Mouse (Mus musculus): ENCODE measurements at regions not wholly inside any gene's neighbourhood (a gene's known extent, or its start where the extent isn't known, plus 50 kb on each side); places are given as distances from the start of the nearest gene placed in this dataset.

DNA sequence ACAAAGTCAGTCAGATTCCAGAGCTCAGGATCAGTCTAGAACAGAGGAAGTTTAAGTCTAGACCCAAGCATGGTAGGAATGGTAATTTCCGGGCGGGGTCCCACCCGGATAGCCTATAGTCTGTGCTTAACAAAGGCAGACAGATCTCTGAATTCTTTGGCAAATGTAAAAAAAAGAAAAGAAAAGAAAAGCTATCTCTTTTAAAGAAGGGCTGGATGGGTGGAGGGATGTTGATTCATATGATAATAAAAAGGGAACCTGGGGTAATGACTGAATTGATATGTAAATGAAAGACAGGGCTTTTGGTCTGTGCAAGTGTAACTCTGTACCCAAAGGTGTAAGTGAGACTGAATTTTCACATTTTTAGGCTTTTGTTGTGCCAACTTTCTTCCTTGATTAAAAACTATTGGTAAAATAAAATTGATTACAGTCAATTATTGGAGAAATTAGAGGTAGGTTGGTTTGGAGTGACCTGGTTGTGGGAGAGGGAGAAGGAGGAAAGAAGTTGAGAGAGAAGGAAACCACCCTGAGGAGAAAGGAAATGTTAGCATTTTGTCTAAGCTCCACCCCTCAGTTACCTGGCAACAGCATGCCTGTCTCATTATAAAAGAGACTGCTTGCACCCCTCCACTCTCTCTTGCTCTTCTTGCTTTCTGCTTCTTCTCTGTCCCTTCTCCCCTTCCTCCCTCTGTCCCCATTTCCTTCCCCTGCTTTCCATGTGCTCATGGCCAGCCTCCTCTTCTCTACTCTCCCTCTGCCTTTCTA, 259.3 kb upstream of the Crbn start:
- no peak for DNase-seq (ENCODE audit: low spot score)
- WGBS, result 62% methylated on average over 3 of the region's 3 CpGs
- Histone ChIP-seq H3K36me3 (ENCODE audit: insufficient read depth, low read length) (no peaks in the 10 kb centered on the region), H3K4me3 (ENCODE audit: low read length) (no peak overlapping the region), H3K4me2 (ENCODE audit: low read depth, low read length) (no peak overlapping the region), H3K9ac (replicated peaks; ENCODE audit: low read length) (no peak overlapping the region), H3K4me1 (ENCODE audit: insufficient read depth, low read length) (no peaks in the 10 kb centered on the region), H3K27me3 (ENCODE audit: insufficient read depth, low read length) (no peaks in the 10 kb centered on the region), H3K27ac (no peak overlapping the region), H3K9me3 (ENCODE audit: low read length) (no peaks in the 10 kb centered on the region)
- ATAC-seq, result no peak
- TF ChIP-seq CTCF (IDR thresholded peaks at IDR 0.05; ENCODE audit: low read depth), result no peak

DNA sequence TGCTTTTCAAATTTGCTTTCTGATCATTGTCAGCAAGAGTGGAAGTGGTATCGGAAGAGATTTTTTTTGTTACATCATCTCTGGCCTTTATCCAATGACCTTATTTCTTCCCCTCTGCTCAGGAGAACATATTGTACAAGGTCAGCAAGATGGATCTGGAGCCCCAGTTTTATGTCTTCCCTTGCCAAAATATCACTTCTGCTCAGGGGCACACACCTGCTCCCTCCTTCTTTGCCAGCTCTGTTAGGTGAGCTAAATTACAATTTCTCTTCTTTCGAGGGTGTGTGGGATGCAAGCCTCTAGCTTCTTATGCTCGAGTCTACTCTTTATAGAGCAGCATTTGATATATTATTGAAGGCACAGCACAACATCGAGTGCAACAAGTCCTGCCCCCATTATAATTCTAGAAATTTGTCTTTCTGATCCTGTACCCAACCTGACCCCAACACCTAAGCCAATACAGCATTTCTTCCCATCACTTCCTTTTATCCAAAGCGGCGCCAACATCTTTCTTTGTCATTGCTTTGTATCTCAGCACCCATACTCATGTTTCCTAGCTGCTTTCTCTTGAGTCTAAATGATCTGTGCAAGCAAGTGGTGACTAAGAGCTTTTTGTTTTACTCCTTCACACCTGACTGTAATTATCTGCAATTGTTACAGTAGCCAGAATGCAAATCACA, 263.1 kb upstream of the Crbn start:
- no peak overlapping the region for H3K4me3 ChIP-seq (ENCODE audit: low read length)
- no peaks in the 10 kb centered on the region for H3K9me3 ChIP-seq (ENCODE audit: low read length)
- H3K4me2 ChIP-seq (ENCODE audit: low read depth, low read length), result no peak overlapping the region
- H3K27me3 ChIP-seq (ENCODE audit: insufficient read depth, low read length), result no peaks in the 10 kb centered on the region
- no peak overlapping the region for H3K9ac ChIP-seq (replicated peaks; ENCODE audit: low read length)
- DNase-seq (ENCODE audit: low spot score) (peak; percentile 43), ATAC-seq (peak; percentile 76; the same call in 1 of the 2 replicates)
- no peaks in the 10 kb centered on the region for H3K36me3 ChIP-seq (ENCODE audit: insufficient read depth, low read length)
- H3K4me1 ChIP-seq (ENCODE audit: insufficient read depth, low read length), result no peaks in the 10 kb centered on the region
- 82% methylated on average over 6 of the region's 6 CpGs for WGBS
- no peak for TF ChIP-seq CTCF (IDR thresholded peaks at IDR 0.05; ENCODE audit: low read depth)
- H3K27ac ChIP-seq, result no peak overlapping the region

DNA sequence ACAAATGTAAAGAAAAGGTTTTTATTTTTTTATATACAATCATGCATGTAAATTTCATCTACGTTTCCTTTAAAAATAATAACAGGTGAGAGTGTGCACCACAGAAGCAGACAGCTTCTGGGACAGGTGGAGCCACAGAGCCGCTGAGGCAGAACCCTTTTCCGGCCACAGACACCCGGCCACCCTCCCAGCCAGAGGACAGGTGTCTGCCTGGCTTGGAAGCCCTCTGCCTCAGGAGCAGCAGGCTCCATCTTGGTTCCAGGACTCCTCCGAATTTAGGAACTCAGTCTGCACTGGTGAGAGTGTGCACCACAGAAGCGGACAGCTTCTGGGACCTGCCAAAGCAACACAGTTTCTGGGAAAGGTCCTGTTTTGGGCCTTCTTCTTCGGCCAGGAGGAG, 270.6 kb upstream of the Crbn start:
- 88% methylated on average over 7 of the region's 7 CpGs for WGBS
- no peak overlapping the region for H3K4me3 ChIP-seq (ENCODE audit: low read length)
- no peak overlapping the region for H3K4me2 ChIP-seq (ENCODE audit: low read depth, low read length)
- no peaks in the 10 kb centered on the region for H3K9me3 ChIP-seq (ENCODE audit: low read length)
- ATAC-seq (no peak), DNase-seq (ENCODE audit: low spot score) (no peak)
- H3K27ac ChIP-seq, result no peak overlapping the region
- H3K9ac ChIP-seq (replicated peaks; ENCODE audit: low read length), result no peak overlapping the region
- TF ChIP-seq CTCF (IDR thresholded peaks at IDR 0.05; ENCODE audit: low read depth), result no peak
- H3K27me3 ChIP-seq (ENCODE audit: insufficient read depth, low read length), result no peaks in the 10 kb centered on the region
- no peaks in the 10 kb centered on the region for H3K36me3 ChIP-seq (ENCODE audit: insufficient read depth, low read length)
- no peaks in the 10 kb centered on the region for H3K4me1 ChIP-seq (ENCODE audit: insufficient read depth, low read length)

DNA sequence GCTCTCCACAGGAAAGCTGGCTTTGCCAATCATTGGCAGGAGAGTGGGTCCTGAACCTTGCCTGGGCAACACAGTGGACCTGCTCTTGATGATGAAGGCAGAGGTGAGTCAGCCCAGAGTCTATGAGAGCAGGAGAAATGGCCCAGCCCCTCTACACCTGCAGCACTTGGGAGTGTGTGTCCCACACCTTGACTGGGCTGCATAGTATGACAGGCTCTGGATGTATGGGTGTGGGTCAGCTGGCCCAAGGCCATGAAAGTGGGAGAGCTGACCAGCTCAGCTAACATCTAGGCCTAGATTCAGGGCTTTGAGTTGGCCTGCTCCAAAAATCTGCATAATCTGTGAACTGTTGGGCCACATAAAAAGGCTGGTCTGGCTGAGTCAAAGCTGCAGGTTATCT, 292.7 kb upstream of the Crbn start:
- H3K9me3 ChIP-seq (ENCODE audit: low read length), result no peaks in the 10 kb centered on the region
- ATAC-seq (no peak), DNase-seq (ENCODE audit: low spot score) (no peak)
- no peak overlapping the region for H3K4me2 ChIP-seq (ENCODE audit: low read depth, low read length)
- no peaks in the 10 kb centered on the region for H3K27me3 ChIP-seq (ENCODE audit: insufficient read depth, low read length)
- H3K4me1 ChIP-seq (ENCODE audit: insufficient read depth, low read length), result no peaks in the 10 kb centered on the region
- H3K27ac ChIP-seq, result no peak overlapping the region
- H3K9ac ChIP-seq (replicated peaks; ENCODE audit: low read length), result no peak overlapping the region
- no peaks in the 10 kb centered on the region for H3K36me3 ChIP-seq (ENCODE audit: insufficient read depth, low read length)
- H3K4me3 ChIP-seq (ENCODE audit: low read length), result no peak overlapping the region
- no peak for TF ChIP-seq CTCF (IDR thresholded peaks at IDR 0.05; ENCODE audit: low read depth)

DNA sequence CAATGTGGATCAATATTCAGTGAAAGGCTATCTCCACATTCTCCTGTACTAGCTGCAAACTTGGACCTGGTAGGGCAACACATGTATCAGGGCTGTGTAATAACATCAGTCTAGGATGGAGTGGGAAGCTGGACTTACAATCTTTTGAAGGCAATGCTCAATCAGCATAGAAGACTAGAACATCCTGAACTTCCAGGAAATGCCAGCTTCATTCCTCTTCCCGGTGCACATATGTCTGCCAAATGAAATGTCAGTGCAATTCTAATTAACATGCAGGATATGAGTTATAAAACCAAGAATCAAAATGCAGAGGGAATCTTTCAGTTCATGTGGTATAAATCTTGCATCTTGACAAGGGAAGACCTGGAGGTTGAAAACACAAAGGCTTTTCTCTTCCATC, 328.8 kb upstream of the Crbn start:
- no peak overlapping the region for H3K9ac ChIP-seq (replicated peaks; ENCODE audit: low read length)
- no peaks in the 10 kb centered on the region for H3K27me3 ChIP-seq (ENCODE audit: insufficient read depth, low read length)
- H3K27ac ChIP-seq, result no peak overlapping the region
- no peak overlapping the region for H3K4me2 ChIP-seq (ENCODE audit: low read depth, low read length)
- H3K9me3 ChIP-seq (ENCODE audit: low read length), result no peaks in the 10 kb centered on the region
- TF ChIP-seq CTCF (IDR thresholded peaks at IDR 0.05; ENCODE audit: low read depth), result no peak
- H3K4me3 ChIP-seq (ENCODE audit: low read length), result no peak overlapping the region
- DNase-seq (ENCODE audit: low spot score) (no peak), ATAC-seq (no peak)
- no peaks in the 10 kb centered on the region for H3K36me3 ChIP-seq (ENCODE audit: insufficient read depth, low read length)
- H3K4me1 ChIP-seq (ENCODE audit: insufficient read depth, low read length), result no peaks in the 10 kb centered on the region
- WGBS, result 77% methylated on average over 1 of the region's 1 CpGs

DNA sequence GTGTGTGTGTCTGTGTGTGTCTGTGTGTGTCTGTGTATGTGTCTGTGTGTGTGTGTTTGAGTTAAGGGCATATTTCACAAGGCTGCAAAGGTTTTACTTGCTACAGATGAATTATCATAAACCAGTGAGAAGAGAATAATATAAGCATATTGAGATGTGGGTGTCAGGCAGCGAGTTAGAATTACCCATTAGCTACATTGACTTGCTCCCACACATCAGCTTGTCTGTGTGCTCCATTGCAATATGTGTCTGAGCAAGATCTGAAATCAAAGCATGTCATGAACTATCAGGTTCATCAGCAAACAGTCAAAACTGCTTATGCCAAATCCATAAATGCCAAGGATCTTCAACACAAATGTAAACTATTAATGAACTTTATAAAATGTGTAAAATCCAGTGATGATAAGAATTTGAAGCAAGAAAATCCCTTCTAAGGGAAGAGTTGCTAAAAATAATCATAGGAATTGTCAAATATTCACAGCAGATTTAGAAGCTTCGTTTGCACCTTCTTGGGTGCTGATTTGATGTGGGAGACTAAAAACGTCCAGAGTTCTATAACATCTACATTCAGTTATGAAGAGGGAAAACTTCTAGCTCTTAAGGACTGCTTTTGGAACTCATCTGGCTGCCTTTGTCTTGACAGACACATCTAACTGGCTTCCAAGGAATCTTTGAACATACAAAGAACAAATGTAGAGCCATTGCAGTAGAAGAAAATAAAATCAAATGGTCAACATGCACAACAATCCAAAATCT, 361.7 kb upstream of the Lrrn1 start:
- Histone ChIP-seq H3K9ac (replicated peaks; ENCODE audit: low read length) (no peak overlapping the region), H3K27ac (no peak overlapping the region), H3K9me3 (ENCODE audit: low read length) (no peaks in the 10 kb centered on the region), H3K4me1 (ENCODE audit: insufficient read depth, low read length) (no peaks in the 10 kb centered on the region), H3K27me3 (ENCODE audit: insufficient read depth, low read length) (no peaks in the 10 kb centered on the region), H3K4me3 (ENCODE audit: low read length) (no peak overlapping the region), H3K4me2 (ENCODE audit: low read depth, low read length) (no peak overlapping the region), H3K36me3 (ENCODE audit: insufficient read depth, low read length) (no peaks in the 10 kb centered on the region)
- no peak for TF ChIP-seq CTCF (IDR thresholded peaks at IDR 0.05; ENCODE audit: low read depth)
- ATAC-seq (no peak), DNase-seq (ENCODE audit: low spot score) (no peak)
- 72% methylated on average over 3 of the region's 3 CpGs for WGBS

All from hindbrain, postnatal 0 days (tissue).